Mouse (Mus musculus): ENCODE data around the gene Gls2.
A peak's percentile ranks its signal among the peaks of the same experiment; 100 is the strongest.

GRCm38 (mm10) chr10:128185959-128186358 is 8.3 kb upstream of the Gls2 start:
- peak; percentile 77 for TF ChIP-seq CTCF (IDR thresholded peaks at IDR 0.05; ENCODE audit: low read depth, low read length)
- TF ChIP-seq POLR2A (IDR thresholded peaks at IDR 0.05; ENCODE audit: insufficient read depth, low read length), result no peak

All from ES-Bruce4 (cell line).